Mouse (Mus musculus): ENCODE data around the gene D10Wsu102e.

The D10Wsu102e gene

DNA sequence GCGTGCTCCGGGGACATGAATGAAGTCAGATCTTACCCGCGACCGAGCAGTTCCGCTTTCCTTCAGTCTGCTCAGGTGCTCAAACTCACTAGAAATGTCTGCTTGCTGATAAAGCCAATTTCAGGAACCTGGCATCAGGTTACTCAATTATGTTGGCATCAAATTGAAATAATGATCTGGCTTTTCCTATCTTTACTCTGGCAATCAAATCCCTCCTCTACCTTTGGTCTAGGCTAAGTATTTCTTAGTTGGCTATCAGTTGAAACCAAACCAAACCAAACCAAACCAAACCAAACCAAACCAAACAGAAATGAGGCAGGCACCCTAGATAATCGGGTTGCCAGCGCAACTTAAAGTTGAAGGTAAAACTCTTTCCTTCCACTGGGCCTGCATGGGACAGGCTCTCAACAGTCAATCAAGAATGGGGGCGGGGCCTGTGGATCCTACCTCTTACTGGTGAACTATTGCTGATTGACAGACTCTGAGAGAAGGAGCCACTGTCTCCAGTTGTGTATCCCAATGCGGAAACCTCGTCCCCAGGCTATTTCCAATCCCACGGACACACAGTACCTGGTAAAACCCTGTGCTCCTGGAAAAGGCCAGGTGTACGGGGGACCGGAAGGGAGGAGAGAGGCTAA lies 33.3 kb upstream of the D10Wsu102e start:
- no peaks in the 10 kb centered on the region for H3K9me3 ChIP-seq (ENCODE audit: low read length)

DNA sequence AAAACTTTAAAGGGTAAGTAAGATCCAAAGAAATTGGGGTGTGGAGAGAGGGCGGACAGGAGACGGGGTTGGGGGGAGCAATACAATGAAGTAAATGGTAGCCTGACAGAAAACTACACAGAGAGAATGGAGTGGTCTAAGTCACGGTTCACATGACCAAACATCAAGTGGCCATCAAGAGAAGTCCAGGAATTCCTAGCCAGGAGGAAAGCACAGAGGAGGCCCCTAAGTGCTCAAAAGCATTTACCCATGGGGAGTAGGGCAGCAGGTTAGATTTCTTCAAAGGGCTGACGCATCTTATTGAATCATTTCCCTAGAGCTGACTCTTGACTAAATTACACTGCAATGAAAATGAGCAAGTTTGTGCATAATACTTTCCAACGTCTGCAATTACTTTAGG lies 31.2 kb upstream of the D10Wsu102e start:
- H3K4me1 ChIP-seq (replicated peaks; ENCODE audit: low read depth, low read length): peaks cover 9% of the 10 kb centered on the region
- TF ChIP-seq NANOG (IDR thresholded peaks at IDR 0.05; ENCODE audit: borderline replicate concordance, low read length) (no peak), POU5F1 (IDR thresholded peaks at IDR 0.05; ENCODE audit: borderline replicate concordance, low read length) (no peak), CTCF (conservative IDR thresholded peaks at IDR 0.05; ENCODE audit: low read length) (no peak)
- H3K36me3 ChIP-seq (ENCODE audit: insufficient read depth, low read length): no peaks in the 10 kb centered on the region
- H3K27me3 ChIP-seq (ENCODE audit: insufficient read depth, low read length): peaks cover 6% of the 10 kb centered on the region
- no peaks in the 10 kb centered on the region for H3K9me3 ChIP-seq (ENCODE audit: low read length)
- H3K4me3 ChIP-seq (replicated peaks; ENCODE audit: low read length): no peak overlapping the region

More for the DNA sequence above, 33.3 kb upstream of the D10Wsu102e start:
- 0 out of 2 replicates have a peak, but pooled peaks cover 6% of the 10 kb centered on the region for H3K4me1 ChIP-seq (replicated peaks; ENCODE audit: low read depth, low read length)
- no peaks in the 10 kb centered on the region for H3K27me3 ChIP-seq (ENCODE audit: insufficient read depth, low read length)
- H3K4me3 ChIP-seq (replicated peaks; ENCODE audit: low read length): no peak overlapping the region
- no peaks in the 10 kb centered on the region for H3K36me3 ChIP-seq (ENCODE audit: insufficient read depth, low read length)
- TF ChIP-seq POU5F1 (IDR thresholded peaks at IDR 0.05; ENCODE audit: borderline replicate concordance, low read length): no peak
- TF ChIP-seq CTCF (conservative IDR thresholded peaks at IDR 0.05; ENCODE audit: low read length): no peak
- no peak for TF ChIP-seq NANOG (IDR thresholded peaks at IDR 0.05; ENCODE audit: borderline replicate concordance, low read length)

DNA sequence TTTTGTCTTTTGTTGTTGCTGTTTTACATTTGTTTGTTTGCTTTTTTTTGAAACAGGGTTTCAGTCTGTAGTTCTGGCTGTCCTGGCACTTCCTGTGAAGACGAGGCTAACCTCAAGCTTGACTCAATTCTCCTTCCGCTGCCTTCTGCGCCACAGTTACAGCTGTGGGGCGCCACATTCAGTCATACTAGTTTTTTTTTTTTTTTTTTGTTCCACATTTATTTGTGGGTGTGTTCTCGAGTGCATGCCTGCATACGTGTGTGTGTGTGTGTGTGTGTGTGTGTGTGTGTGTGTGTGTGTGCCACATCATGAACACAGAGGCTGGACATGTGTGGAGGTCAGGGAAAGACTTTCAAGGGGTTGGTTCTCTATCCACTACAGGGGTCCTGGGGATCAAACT lies 29.7 kb upstream of the D10Wsu102e start:
- H3K9me3 ChIP-seq (ENCODE audit: low read length): no peaks in the 10 kb centered on the region
- peaks cover 22% of the 10 kb centered on the region for H3K27me3 ChIP-seq (ENCODE audit: insufficient read depth, low read length)
- no peak overlapping the region for H3K4me3 ChIP-seq (replicated peaks; ENCODE audit: low read length)
- no peak for TF ChIP-seq NANOG (IDR thresholded peaks at IDR 0.05; ENCODE audit: borderline replicate concordance, low read length)
- TF ChIP-seq CTCF (conservative IDR thresholded peaks at IDR 0.05; ENCODE audit: low read length): no peak
- no peak for TF ChIP-seq POU5F1 (IDR thresholded peaks at IDR 0.05; ENCODE audit: borderline replicate concordance, low read length)
- H3K36me3 ChIP-seq (ENCODE audit: insufficient read depth, low read length): no peaks in the 10 kb centered on the region
- H3K4me1 ChIP-seq (replicated peaks; ENCODE audit: low read depth, low read length): peaks cover 9% of the 10 kb centered on the region

DNA sequence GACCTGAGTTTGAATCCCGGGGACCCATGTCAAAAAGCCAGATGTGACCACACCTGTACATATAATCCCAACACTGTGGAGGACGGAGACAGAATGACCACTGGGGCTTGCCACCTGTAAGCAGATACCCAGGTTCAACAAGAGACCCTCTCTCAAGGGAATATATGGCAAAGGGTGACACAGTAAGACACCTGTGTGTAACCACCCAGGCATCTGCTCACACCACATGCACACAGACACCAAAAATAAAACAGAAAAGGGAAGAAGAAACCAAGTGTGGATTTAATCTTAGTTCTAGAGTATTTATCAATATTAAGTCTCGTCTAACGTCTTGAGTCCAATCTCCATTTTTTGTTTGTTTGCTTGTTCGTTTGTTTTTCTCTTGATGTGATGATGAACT lies 28.2 kb upstream of the D10Wsu102e start:
- Histone ChIP-seq H3K9me3 (ENCODE audit: low read length) (no peaks in the 10 kb centered on the region), H3K27me3 (ENCODE audit: insufficient read depth, low read length) (peaks cover 34% of the 10 kb centered on the region), H3K36me3 (ENCODE audit: insufficient read depth, low read length) (no peaks in the 10 kb centered on the region), H3K4me1 (replicated peaks; ENCODE audit: low read depth, low read length) (peaks cover 9% of the 10 kb centered on the region), H3K4me3 (replicated peaks; ENCODE audit: low read length) (no peak overlapping the region)
- TF ChIP-seq NANOG (IDR thresholded peaks at IDR 0.05; ENCODE audit: borderline replicate concordance, low read length) (no peak), CTCF (conservative IDR thresholded peaks at IDR 0.05; ENCODE audit: low read length) (no peak), POU5F1 (IDR thresholded peaks at IDR 0.05; ENCODE audit: borderline replicate concordance, low read length) (no peak)

DNA sequence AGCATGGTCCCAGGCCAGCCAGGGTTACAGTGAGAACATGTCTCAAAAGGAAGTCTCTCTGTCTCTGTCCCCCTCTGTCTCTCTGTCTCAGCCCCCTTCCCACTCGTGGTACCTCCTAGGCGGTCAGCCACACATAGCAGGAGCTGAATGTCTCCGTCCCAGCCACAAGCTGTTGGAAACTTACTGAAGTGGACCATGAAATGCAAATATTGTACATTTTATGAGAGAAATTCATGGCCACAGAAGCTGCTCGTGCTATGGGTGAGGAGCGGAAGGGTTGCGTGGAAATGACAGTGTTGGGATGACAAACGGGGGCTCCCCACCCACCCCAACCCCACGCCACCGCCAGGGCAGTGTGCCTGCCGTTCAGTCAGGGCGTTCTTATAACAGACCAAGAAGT lies 27.4 kb upstream of the D10Wsu102e start:
- Histone ChIP-seq H3K4me1 (replicated peaks; ENCODE audit: low read depth, low read length) (peaks cover 10% of the 10 kb centered on the region), H3K4me3 (replicated peaks; ENCODE audit: low read length) (no peak overlapping the region), H3K9me3 (ENCODE audit: low read length) (no peaks in the 10 kb centered on the region), H3K27me3 (ENCODE audit: insufficient read depth, low read length) (peaks cover 40% of the 10 kb centered on the region), H3K36me3 (ENCODE audit: insufficient read depth, low read length) (no peaks in the 10 kb centered on the region)
- TF ChIP-seq CTCF (conservative IDR thresholded peaks at IDR 0.05; ENCODE audit: low read length) (no peak), POU5F1 (IDR thresholded peaks at IDR 0.05; ENCODE audit: borderline replicate concordance, low read length) (no peak), NANOG (IDR thresholded peaks at IDR 0.05; ENCODE audit: borderline replicate concordance, low read length) (no peak)

DNA sequence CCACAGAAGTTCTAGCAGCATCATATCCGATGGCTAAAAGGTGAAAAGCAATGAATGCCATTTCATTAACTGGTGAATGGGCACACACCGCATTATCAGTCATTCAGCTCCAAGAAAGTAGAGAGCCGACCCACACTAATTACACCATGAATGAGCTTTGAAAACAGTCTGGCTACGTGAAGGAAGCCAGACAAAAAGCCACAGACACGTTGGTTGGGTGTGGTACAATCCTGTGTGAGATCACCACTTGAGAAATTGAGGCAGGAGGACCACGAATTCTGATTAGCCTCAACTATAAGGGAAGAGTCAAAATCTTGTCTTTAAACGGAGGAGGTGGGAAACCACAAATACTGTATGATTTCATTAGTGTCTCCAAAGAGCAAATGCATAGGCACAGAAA lies 23.7 kb upstream of the D10Wsu102e start:
- H3K9me3 ChIP-seq (ENCODE audit: low read length): 0 out of 2 replicates have a peak, but pooled peaks cover 2% of the 10 kb centered on the region
- no peaks in the 10 kb centered on the region for H3K36me3 ChIP-seq (ENCODE audit: insufficient read depth, low read length)
- H3K4me1 ChIP-seq (replicated peaks; ENCODE audit: low read depth, low read length): peaks cover 22% of the 10 kb centered on the region
- H3K4me3 ChIP-seq (replicated peaks; ENCODE audit: low read length): no peak overlapping the region
- TF ChIP-seq POU5F1 (IDR thresholded peaks at IDR 0.05; ENCODE audit: borderline replicate concordance, low read length) (no peak), NANOG (IDR thresholded peaks at IDR 0.05; ENCODE audit: borderline replicate concordance, low read length) (no peak), CTCF (conservative IDR thresholded peaks at IDR 0.05; ENCODE audit: low read length) (no peak)
- peaks cover 64% of the 10 kb centered on the region for H3K27me3 ChIP-seq (ENCODE audit: insufficient read depth, low read length)

DNA sequence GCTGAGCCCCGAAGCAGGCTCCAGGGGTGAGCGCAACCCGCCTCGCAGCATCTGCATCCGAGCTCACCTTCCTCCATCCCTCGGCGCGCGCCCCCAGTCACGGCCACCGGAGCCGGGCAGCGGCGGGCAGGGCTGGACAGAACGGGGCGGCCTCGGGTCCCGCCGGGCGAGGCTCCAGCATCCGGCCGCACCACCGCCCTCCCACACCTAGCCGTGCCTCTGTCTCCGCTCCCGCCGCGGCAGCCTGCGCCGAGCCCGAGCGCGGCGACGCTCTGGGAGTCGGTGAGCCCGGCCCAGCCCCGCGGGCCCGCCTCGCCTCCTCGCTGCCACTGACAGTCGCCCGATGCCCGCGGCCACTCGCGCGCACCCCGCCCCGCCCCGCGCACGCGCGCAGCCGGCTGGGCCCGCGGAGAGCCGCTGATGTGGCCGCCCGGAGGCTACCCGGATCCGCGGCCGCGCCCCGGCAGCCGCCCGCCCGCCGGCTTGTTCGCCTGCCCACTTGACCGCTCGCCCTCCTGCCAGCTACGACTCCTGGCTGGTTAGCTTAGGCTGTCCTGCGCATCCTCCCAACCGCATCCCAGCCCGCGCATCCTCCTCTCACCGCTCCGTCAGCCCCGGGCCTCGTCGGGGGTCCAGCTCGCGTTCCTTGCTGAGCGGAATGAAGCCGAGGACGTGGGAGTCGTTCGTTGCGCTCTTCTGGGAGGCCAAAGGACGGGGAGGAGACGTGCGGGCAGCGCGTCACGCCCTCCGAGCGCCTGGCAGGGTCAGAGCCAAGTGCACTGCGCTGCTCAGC lies 22.7 kb upstream of the D10Wsu102e start, which contains the start of gene Slc41a2:
Gene Slc41a2 (minus strand): TSS at position 724 of the 793 bp plus-strand sequence.
- H3K36me3 ChIP-seq (ENCODE audit: insufficient read depth, low read length): no peaks in the 10 kb centered on the region
- H3K9me3 ChIP-seq (ENCODE audit: low read length): 0 out of 2 replicates have a peak, but pooled peaks cover 2% of the 10 kb centered on the region
- H3K4me1 ChIP-seq (replicated peaks; ENCODE audit: low read depth, low read length): peaks cover 29% of the 10 kb centered on the region
- peaks cover 64% of the 10 kb centered on the region for H3K27me3 ChIP-seq (ENCODE audit: insufficient read depth, low read length)
- TF ChIP-seq POU5F1 (IDR thresholded peaks at IDR 0.05; ENCODE audit: borderline replicate concordance, low read length) (no peak), NANOG (IDR thresholded peaks at IDR 0.05; ENCODE audit: borderline replicate concordance, low read length) (no peak), CTCF (conservative IDR thresholded peaks at IDR 0.05; ENCODE audit: low read length) (no peak)
- peak within 1 kb of the TSS; percentile 83 for H3K4me3 ChIP-seq (replicated peaks; ENCODE audit: low read length)

DNA sequence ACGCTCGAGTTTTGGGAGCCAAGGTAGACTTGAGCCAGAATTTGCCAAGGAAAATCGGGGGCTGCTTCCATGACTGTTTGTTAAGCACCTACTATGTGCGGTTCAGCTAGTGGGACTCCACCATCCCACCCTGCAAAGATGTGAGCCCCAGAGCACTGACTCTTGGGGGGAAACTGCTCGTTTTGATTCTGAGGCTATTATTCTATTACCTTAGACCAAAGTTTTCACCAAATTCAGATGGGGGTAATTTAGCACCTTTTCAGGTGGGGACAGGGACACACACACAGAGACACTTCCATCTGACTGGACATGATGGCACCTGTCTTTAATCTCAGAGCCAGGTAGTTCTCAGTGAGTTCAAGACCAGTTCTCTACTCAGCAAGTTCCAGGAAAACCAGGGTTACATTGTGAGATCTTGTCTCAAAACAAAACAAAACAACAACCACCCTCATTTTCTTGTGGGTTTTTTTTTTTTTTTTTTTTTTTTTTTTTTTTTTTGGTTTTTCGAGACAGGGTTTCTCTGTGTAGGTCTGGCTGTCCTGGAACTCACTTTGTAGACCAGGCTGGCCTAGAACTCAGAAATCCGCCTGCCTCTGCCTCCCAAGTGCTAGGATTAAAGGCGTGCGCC lies 21.9 kb upstream of the D10Wsu102e start:
- H3K4me3 ChIP-seq (replicated peaks; ENCODE audit: low read length): peak overlapping the region; percentile 83
- H3K36me3 ChIP-seq (ENCODE audit: insufficient read depth, low read length): no peaks in the 10 kb centered on the region
- H3K27me3 ChIP-seq (ENCODE audit: insufficient read depth, low read length): peaks cover 61% of the 10 kb centered on the region
- 0 out of 2 replicates have a peak, but pooled peaks cover 2% of the 10 kb centered on the region for H3K9me3 ChIP-seq (ENCODE audit: low read length)
- TF ChIP-seq POU5F1 (IDR thresholded peaks at IDR 0.05; ENCODE audit: borderline replicate concordance, low read length) (no peak), NANOG (IDR thresholded peaks at IDR 0.05; ENCODE audit: borderline replicate concordance, low read length) (no peak), CTCF (conservative IDR thresholded peaks at IDR 0.05; ENCODE audit: low read length) (no peak)
- H3K4me1 ChIP-seq (replicated peaks; ENCODE audit: low read depth, low read length): peaks cover 31% of the 10 kb centered on the region
